Mouse (Mus musculus) liver, adult 2 months (tissue): Measurements from ENCODE around the gene Rsf1.

Experiments used
- CTCF ChIP-seq: fragments of 200-500 bp; IDR thresholded peaks from 2 replicates; pipeline ENCODE4 v1.5.1; 2011; ENCODE audit warnings: low read depth, low read length, control low read depth
- POLR2A ChIP-seq: fragments of 200-500 bp; IDR thresholded peaks from 2 replicates; pipeline ENCODE4 v1.6.1; 2011; ENCODE audit warnings: low read length, control low read depth; ENCODE audit not compliant: insufficient read depth; ENCODE audit errors: extremely low read depth

GRCm38 (mm10) chr7:97707809-97708208 lies 128.1 kb downstream of the Rsf1 start:
- no peak for TF ChIP-seq CTCF
- no peak for TF ChIP-seq POLR2A
